Mouse (Mus musculus): ENCODE measurements around the gene Bmpr1b. TPM values are rescaled to one million over a fixed set of nuclear protein-coding genes. Genes with fewer than 3 reads are reported as not detected.

Gene Bmpr1b
- polyA plus RNA-seq, 1 experiment from 2014 or later = 8.1 TPM

GRCm38 (mm10) chr3:142164981-142165380 is 4.2 kb downstream of the Bmpr1b start:
- ATAC-seq (replicated peaks; ENCODE audit: low FRiP score) = no peak
- Histone ChIP-seq H3K27ac (peak overlapping the region; percentile 57; the same call in 1 of the 2 replicates), H3K4me1 (peaks cover 26% of the 10 kb centered on the region), H3K4me2 (peak overlapping the region; percentile 30), H3K36me3 (no peaks in the 10 kb centered on the region), H3K9ac (no peak overlapping the region), H3K27me3 (peaks cover 4% of the 10 kb centered on the region; the same call in 1 of the 2 replicates), H3K9me3 (replicated peaks) (no peaks in the 10 kb centered on the region), H3K4me3 (replicated peaks) (no peak overlapping the region)
- WGBS = 59% methylated on average over 9 of the region's 9 CpGs

GRCm38 (mm10) chr3:142163896-142164295 is 5.3 kb downstream of the Bmpr1b start:
- peaks cover 19% of the 10 kb centered on the region for H3K4me1 ChIP-seq
- H3K4me2 ChIP-seq = no peak overlapping the region
- H3K4me3 ChIP-seq (replicated peaks) = no peak overlapping the region
- H3K27ac ChIP-seq = no peak overlapping the region; the same call in 1 of the 2 replicates
- ATAC-seq (replicated peaks; ENCODE audit: low FRiP score) = no peak
- WGBS = 75% methylated on average over 2 of the region's 2 CpGs
- no peaks in the 10 kb centered on the region for H3K9me3 ChIP-seq (replicated peaks)
- H3K27me3 ChIP-seq = no peaks in the 10 kb centered on the region
- H3K9ac ChIP-seq = no peak overlapping the region
- no peaks in the 10 kb centered on the region for H3K36me3 ChIP-seq

- H3K9ac ChIP-seq = no peak overlapping the region
- no peaks in the 10 kb centered on the region for H3K27me3 ChIP-seq
- H3K36me3 ChIP-seq = no peaks in the 10 kb centered on the region; the same call in 1 of the 2 replicates
- H3K9me3 ChIP-seq (replicated peaks) = no peaks in the 10 kb centered on the region
- no peak overlapping the region for H3K4me2 ChIP-seq
- no peak for ATAC-seq (replicated peaks; ENCODE audit: low FRiP score)
- H3K4me3 ChIP-seq (replicated peaks) = no peak overlapping the region
- 77% methylated on average over 3 of the region's 3 CpGs for WGBS
- H3K27ac ChIP-seq = no peak overlapping the region
- H3K4me1 ChIP-seq = peaks cover 17% of the 10 kb centered on the region
Measured at GRCm38 (mm10) chr3:142161405-142161804, 7.8 kb downstream of the Bmpr1b start.

GRCm38 (mm10) chr3:142151980-142152379 is 17.2 kb downstream of the Bmpr1b start:
- 93% methylated on average over 5 of the region's 5 CpGs for WGBS
- ATAC-seq (replicated peaks; ENCODE audit: low FRiP score) = no peak
- H3K27ac ChIP-seq = no peak overlapping the region
- no peaks in the 10 kb centered on the region for H3K9me3 ChIP-seq (replicated peaks)
- H3K27me3 ChIP-seq = no peaks in the 10 kb centered on the region
- H3K36me3 ChIP-seq = no peaks in the 10 kb centered on the region; the same call in 1 of the 2 replicates
- no peak overlapping the region for H3K4me2 ChIP-seq
- no peak overlapping the region for H3K4me3 ChIP-seq (replicated peaks)
- H3K4me1 ChIP-seq = no peaks in the 10 kb centered on the region
- H3K9ac ChIP-seq = no peak overlapping the region

- Histone ChIP-seq H3K27me3 (no peaks in the 10 kb centered on the region), H3K4me1 (no peaks in the 10 kb centered on the region), H3K9ac (no peak overlapping the region), H3K9me3 (replicated peaks) (no peaks in the 10 kb centered on the region), H3K4me3 (replicated peaks) (no peak overlapping the region), H3K36me3 (no peaks in the 10 kb centered on the region), H3K4me2 (no peak overlapping the region), H3K27ac (no peak overlapping the region)
- no peak for ATAC-seq (replicated peaks; ENCODE audit: low FRiP score)
- whole genome bisulfite sequencing = 66% methylated on average over 5 of the region's 5 CpGs
Measured at GRCm38 (mm10) chr3:142138796-142139195, 30.4 kb downstream of the Bmpr1b start.

- Histone ChIP-seq H3K9me3 (replicated peaks) (no peaks in the 10 kb centered on the region), H3K27ac (no peak overlapping the region), H3K36me3 (no peaks in the 10 kb centered on the region), H3K9ac (no peak overlapping the region), H3K4me2 (no peak overlapping the region), H3K4me3 (replicated peaks) (no peak overlapping the region), H3K27me3 (no peaks in the 10 kb centered on the region), H3K4me1 (peaks cover 22% of the 10 kb centered on the region)
- no peak; the same call in 1 of the 2 replicates for ATAC-seq (replicated peaks; ENCODE audit: low FRiP score)
- 78% methylated on average over 1 of the region's 1 CpGs for WGBS
Measured at GRCm38 (mm10) chr3:142126379-142126778, 42.8 kb downstream of the Bmpr1b start.

GRCm38 (mm10) chr3:142125556-142125955 is 43.7 kb downstream of the Bmpr1b start:
- no peak overlapping the region for H3K4me2 ChIP-seq
- WGBS = 68% methylated on average over 2 of the region's 2 CpGs
- no peaks in the 10 kb centered on the region for H3K27me3 ChIP-seq
- no peak overlapping the region for H3K4me3 ChIP-seq (replicated peaks)
- H3K36me3 ChIP-seq = no peaks in the 10 kb centered on the region
- H3K4me1 ChIP-seq = peaks cover 18% of the 10 kb centered on the region
- no peak overlapping the region for H3K27ac ChIP-seq
- H3K9me3 ChIP-seq (replicated peaks) = no peaks in the 10 kb centered on the region
- H3K9ac ChIP-seq = no peak overlapping the region
- no peak for ATAC-seq (replicated peaks; ENCODE audit: low FRiP score)

- ATAC-seq (replicated peaks; ENCODE audit: low FRiP score) = no peak
- no peaks in the 10 kb centered on the region for H3K27me3 ChIP-seq
- H3K9ac ChIP-seq = no peak overlapping the region
- no peak overlapping the region for H3K4me2 ChIP-seq
- H3K27ac ChIP-seq = no peak overlapping the region
- no peak overlapping the region for H3K4me3 ChIP-seq (replicated peaks)
- peaks cover 18% of the 10 kb centered on the region for H3K4me1 ChIP-seq
- H3K9me3 ChIP-seq (replicated peaks) = no peaks in the 10 kb centered on the region
- WGBS = 71% methylated on average over 6 of the region's 6 CpGs
- no peaks in the 10 kb centered on the region for H3K36me3 ChIP-seq
Measured at GRCm38 (mm10) chr3:142124255-142124654, 45.0 kb downstream of the Bmpr1b start.

- no peaks in the 10 kb centered on the region for H3K36me3 ChIP-seq
- H3K4me3 ChIP-seq (replicated peaks) = no peak overlapping the region
- H3K4me1 ChIP-seq = peaks cover 33% of the 10 kb centered on the region
- H3K4me2 ChIP-seq = no peak overlapping the region
- 71% methylated on average over 5 of the region's 5 CpGs for WGBS
- no peak overlapping the region for H3K9ac ChIP-seq
- no peak overlapping the region for H3K27ac ChIP-seq
- no peak for ATAC-seq (replicated peaks; ENCODE audit: low FRiP score)
- H3K9me3 ChIP-seq (replicated peaks) = no peaks in the 10 kb centered on the region
- no peaks in the 10 kb centered on the region for H3K27me3 ChIP-seq
Measured at GRCm38 (mm10) chr3:142122376-142122775, 46.8 kb downstream of the Bmpr1b start.

GRCm38 (mm10) chr3:142120795-142121194 is 48.4 kb downstream of the Bmpr1b start:
- ATAC-seq (replicated peaks; ENCODE audit: low FRiP score) = no peak
- WGBS = 73% methylated on average over 3 of the region's 3 CpGs
- no peaks in the 10 kb centered on the region for H3K36me3 ChIP-seq
- H3K27me3 ChIP-seq = no peaks in the 10 kb centered on the region
- H3K4me3 ChIP-seq (replicated peaks) = no peak overlapping the region
- peaks cover 34% of the 10 kb centered on the region for H3K4me1 ChIP-seq
- H3K4me2 ChIP-seq = no peak overlapping the region
- H3K27ac ChIP-seq = no peak overlapping the region
- H3K9me3 ChIP-seq (replicated peaks) = no peaks in the 10 kb centered on the region
- no peak overlapping the region for H3K9ac ChIP-seq

GRCm38 (mm10) chr3:142114762-142115316 is 54.4 kb downstream of the Bmpr1b start:
- ATAC-seq (replicated peaks; ENCODE audit: low FRiP score) = peak; percentile 54; the same call in 1 of the 2 replicates
- H3K4me3 ChIP-seq (replicated peaks) = no peak overlapping the region
- whole genome bisulfite sequencing = 32% methylated on average over 6 of the region's 6 CpGs
- H3K9me3 ChIP-seq (replicated peaks) = no peaks in the 10 kb centered on the region
- peaks cover 59% of the 10 kb centered on the region for H3K4me1 ChIP-seq
- no peaks in the 10 kb centered on the region for H3K27me3 ChIP-seq
- H3K4me2 ChIP-seq = no peak overlapping the region; the same call in 1 of the 2 replicates
- no peaks in the 10 kb centered on the region for H3K36me3 ChIP-seq
- H3K27ac ChIP-seq = peak overlapping the region; percentile 80
- H3K9ac ChIP-seq = no peak overlapping the region

GRCm38 (mm10) chr3:142114190-142114589 is 55.0 kb downstream of the Bmpr1b start:
- ATAC-seq (replicated peaks; ENCODE audit: low FRiP score) = peak; percentile 76
- peak overlapping the region; percentile 80 for H3K27ac ChIP-seq
- 44% methylated on average over 3 of the region's 3 CpGs for WGBS

GRCm38 (mm10) chr3:142113208-142113607 is 56.0 kb downstream of the Bmpr1b start:
- no peaks in the 10 kb centered on the region for H3K36me3 ChIP-seq
- H3K27ac ChIP-seq = peak overlapping the region; percentile 54; the same call in 1 of the 2 replicates
- no peak for ATAC-seq (replicated peaks; ENCODE audit: low FRiP score)
- no peak overlapping the region for H3K9ac ChIP-seq
- H3K9me3 ChIP-seq (replicated peaks) = no peaks in the 10 kb centered on the region
- no peak overlapping the region for H3K4me2 ChIP-seq
- no peak overlapping the region for H3K4me3 ChIP-seq (replicated peaks)
- peaks cover 56% of the 10 kb centered on the region for H3K4me1 ChIP-seq
- 75% methylated on average over 4 of the region's 4 CpGs for WGBS
- no peaks in the 10 kb centered on the region for H3K27me3 ChIP-seq

More at GRCm38 (mm10) chr3:142114190-142114589, 55.0 kb downstream of the Bmpr1b start:
- Histone ChIP-seq H3K9me3 (replicated peaks) (no peaks in the 10 kb centered on the region), H3K4me2 (no peak overlapping the region), H3K27me3 (no peaks in the 10 kb centered on the region), H3K4me3 (replicated peaks) (no peak overlapping the region), H3K9ac (no peak overlapping the region), H3K4me1 (peaks cover 61% of the 10 kb centered on the region), H3K36me3 (no peaks in the 10 kb centered on the region)
